Mouse (Mus musculus) midbrain, embryonic 12.5 days (tissue): Measurements from ENCODE around the gene H2-DMa. TPM values are rescaled to one million over a fixed set of nuclear protein-coding genes. Genes with fewer than 3 reads are reported as not detected.

Experiments
- polyA plus RNA-seq: library from polyadenylated mRNA; unstranded; fragments of >200 nt; fragmentation: Nextera tagmentation; extraction: Ambion mirVana; gene quantifications from 2 replicates; pipeline ENCODE4 v1.2.1, GENCODE M21; 2016

Gene H2-DMa
- polyA plus RNA-seq, 1 experiment from 2014 or later = 9.8 TPM

Other genes with a start within 250 kb of the H2-DMa start
- not detected in 2 replicates for gene Gm7029, start 245.7 kb upstream of the H2-DMa start, polyA plus RNA-seq
- 3.8 and 4.4 TPM in 2 replicates for gene Kifc1, start 228.9 kb upstream of the H2-DMa start, polyA plus RNA-seq
- 0.23 and 0.38 TPM in 2 replicates for gene Platr17, start 214.4 kb upstream of the H2-DMa start, polyA plus RNA-seq
- 64.6 and 66.2 TPM in 2 replicates for gene Daxx, start 210.1 kb upstream of the H2-DMa start, polyA plus RNA-seq
- gene Tapbp, start 203.6 kb upstream of the H2-DMa start, polyA plus RNA-seq = 19.1 and 21.9 TPM in 2 replicates
- 21.8 and 25.3 TPM in 2 replicates for gene Zbtb22, start 203.6 kb upstream of the H2-DMa start, polyA plus RNA-seq
- gene Rgl2, start 190.0 kb upstream of the H2-DMa start, polyA plus RNA-seq = 69.9 and 74.3 TPM in 2 replicates
- 188 and 203 TPM in 2 replicates for gene Pfdn6, start 179.2 kb upstream of the H2-DMa start, polyA plus RNA-seq
- 37.5 and 37.7 TPM in 2 replicates for gene Wdr46, start 178.9 kb upstream of the H2-DMa start, polyA plus RNA-seq
- 8.1 and 8.7 TPM in 2 replicates for gene B3galt4, start 168.1 kb upstream of the H2-DMa start, polyA plus RNA-seq
- 67.0 and 70.9 TPM in 2 replicates for gene Vps52, start 163.7 kb upstream of the H2-DMa start, polyA plus RNA-seq
- 891 and 909 TPM in 2 replicates for gene Rps18, start 163.5 kb upstream of the H2-DMa start, polyA plus RNA-seq
- gene H2-K1, start 119.2 kb upstream of the H2-DMa start, polyA plus RNA-seq = 26.8 and 28.4 TPM in 2 replicates
- 25.2 and 27.0 TPM in 2 replicates for gene Ring1, start 94.9 kb upstream of the H2-DMa start, polyA plus RNA-seq
- gene H2-Ke6, start 91.5 kb upstream of the H2-DMa start, polyA plus RNA-seq = 110 and 131 TPM in 2 replicates
- 180 and 184 TPM in 2 replicates for gene Slc39a7, start 87.9 kb upstream of the H2-DMa start, polyA plus RNA-seq
- gene Rxrb, start 87.7 kb upstream of the H2-DMa start, polyA plus RNA-seq = 68.0 and 68.4 TPM in 2 replicates
- gene Col11a2, start 80.1 kb upstream of the H2-DMa start, polyA plus RNA-seq = 2.3 and 4.0 TPM in 2 replicates
- 0.17 and 0.56 TPM in 2 replicates for gene H2-Oa, start 27.2 kb upstream of the H2-DMa start, polyA plus RNA-seq
- gene Brd2, start 3.1 kb downstream of the H2-DMa start, polyA plus RNA-seq = 144 and 148 TPM in 2 replicates
- 0.16 and 0.23 TPM in 2 replicates for gene H2-DMb2, start 23.8 kb downstream of the H2-DMa start, polyA plus RNA-seq
- 0.16 and 0.73 TPM in 2 replicates for gene H2-DMb1, start 33.5 kb downstream of the H2-DMa start, polyA plus RNA-seq
- gene Tap1, start 68.0 kb downstream of the H2-DMa start, polyA plus RNA-seq = 1.4 and 1.8 TPM in 2 replicates
- gene Psmb9, start 68.2 kb downstream of the H2-DMa start, polyA plus RNA-seq = 1.3 and 1.5 TPM in 2 replicates
- gene Psmb8, start 78.2 kb downstream of the H2-DMa start, polyA plus RNA-seq = 1.6 and 2.1 TPM in 2 replicates
- 0.79 and 0.82 TPM in 2 replicates for gene Tap2, start 84.0 kb downstream of the H2-DMa start, polyA plus RNA-seq
- not detected in 2 replicates for gene H2-Ob, start 119.4 kb downstream of the H2-DMa start, polyA plus RNA-seq
- 2.6 and 3.2 TPM in 2 replicates for gene H2-Ab1, start 138.1 kb downstream of the H2-DMa start, polyA plus RNA-seq
- 0.37 TPM in 1 of 2 replicates, not detected in the other for gene H2-Aa, start 168.3 kb downstream of the H2-DMa start, polyA plus RNA-seq
- 1.7 and 2.0 TPM in 2 replicates for gene H2-Eb1, start 186.3 kb downstream of the H2-DMa start, polyA plus RNA-seq
- 0.10 TPM in 1 of 2 replicates, not detected in the other for gene H2-Eb2, start 206.1 kb downstream of the H2-DMa start, polyA plus RNA-seq
- 0.06 TPM in 1 of 2 replicates, not detected in the other for gene Btnl2, start 235.3 kb downstream of the H2-DMa start, polyA plus RNA-seq